Comparison of ENCODE assay signal across 10 mouse cellular contexts in genomic region chr2:165397502-165398163, GRCm38 (mm10). TPM values are rescaled to one million over a fixed set of nuclear protein-coding genes. Genes with fewer than 3 reads are reported as not detected.
DNase-seq lines count a peak whose midpoint lies in the region; ATAC-seq lines count a peak whose summit lies in the region.
"Had no signal": no experiment of that assay in that cellular context is flagged by ENCODE, and none has a peak within 500 bp of the region (broad histone marks: within the 10 kb centered on the region; RNA-seq: fewer than 3 reads in every experiment).

No protein-coding gene starts in this region.

- H3K9ac ChIP-seq in lung, embryonic 16.5 days (ENCODE audit: low read length), result no peak overlapping the region; the same call in 1 of the 2 replicates
- no peak overlapping the region for H3K9ac ChIP-seq in kidney, embryonic 14.5 days (ENCODE audit: low read depth, low read length)

- no peak overlapping the region for H3K4me3 ChIP-seq in lung, embryonic 16.5 days (ENCODE audit: low read length)
- H3K4me3 ChIP-seq in kidney, embryonic 14.5 days (ENCODE audit: low read length), result no peak overlapping the region

- peaks cover 7% of the 10 kb centered on the region; the same call in 1 of the 2 replicates for H3K4me1 ChIP-seq in lung, embryonic 16.5 days (replicated peaks; ENCODE audit: control insufficient read depth, insufficient read depth, low read length)
- H3K4me1 ChIP-seq in kidney, embryonic 14.5 days (ENCODE audit: control insufficient read depth, insufficient read depth, low read length), result 0 out of 2 replicates have a peak, but pooled peaks cover 4% of the 10 kb centered on the region

- DNase-seq in ovary, postnatal 36 days (ENCODE audit: low spot score), result peak; percentile 39
- DNase-seq in ovary, postnatal 14 days (ENCODE audit: low spot score), result no peak
- DNase-seq in gastrocnemius, postnatal 10 days, result peak; percentile 59
- DNase-seq in urinary bladder, postnatal 14 days (ENCODE audit: low spot score), result no peak
- no peak for DNase-seq in frontal cortex, adult 2 months (ENCODE audit: extremely low spot score in 1 of 2, low spot score in 1 of 2)
- no peak for DNase-seq in right cerebral cortex, adult 18-20 months

- H3K27me3 ChIP-seq in lung, embryonic 16.5 days (ENCODE audit: control insufficient read depth, insufficient read depth, low read depth, low read length), result no peaks in the 10 kb centered on the region
- no peaks in the 10 kb centered on the region for H3K27me3 ChIP-seq in kidney, embryonic 14.5 days (ENCODE audit: control insufficient read depth, insufficient read depth, low read length)

- no peak overlapping the region for H3K4me2 ChIP-seq in lung, embryonic 16.5 days (ENCODE audit: low read depth, low read length)
- H3K4me2 ChIP-seq in kidney, embryonic 14.5 days (replicated peaks; ENCODE audit: low read depth, low read length), result no peak overlapping the region

- H3K27ac ChIP-seq in lung, embryonic 16.5 days (ENCODE audit: low read length), result no peak overlapping the region
- no peak overlapping the region for H3K27ac ChIP-seq in kidney, embryonic 14.5 days (ENCODE audit: low read depth, low read length)

- no peaks in the 10 kb centered on the region for H3K9me3 ChIP-seq in lung, embryonic 16.5 days (ENCODE audit: control insufficient read depth, low read length)
- H3K9me3 ChIP-seq in kidney, embryonic 14.5 days (ENCODE audit: control insufficient read depth, low read length), result no peaks in the 10 kb centered on the region

- H3K36me3 ChIP-seq in lung, embryonic 16.5 days (ENCODE audit: control insufficient read depth, insufficient read depth, low read length), result no peaks in the 10 kb centered on the region
- H3K36me3 ChIP-seq in kidney, embryonic 14.5 days (ENCODE audit: control insufficient read depth, insufficient read depth, low read length), result no peaks in the 10 kb centered on the region

- ATAC-seq in lung, embryonic 16.5 days (ENCODE audit: low read depth), result 0 out of 2 replicates have a peak, but pooled peaks have one; percentile 45
- ATAC-seq in kidney, embryonic 14.5 days (ENCODE audit: low FRiP score, low TSS enrichment), result no peak

- WGBS in lung, embryonic 16.5 days, result 65% methylated on average over 23 of the region's 23 CpGs
- WGBS in kidney, embryonic 14.5 days, result 70% methylated on average over 23 of the region's 23 CpGs

RNA-seq across cellular contexts. Expression of gene Ocstamp, which starts 2.6 kb away (rescaled TPM):
- 1 to 10 TPM in 1 of 2 experiments, under 1 TPM in 1; 0.14 to 1.3 TPM for total RNA-seq in gastrocnemius, postnatal 10 days (2021)
- polyA plus RNA-seq in lung, embryonic 16.5 days (2015; fragmentation: Nextera tagmentation; extraction: Ambion mirVana), result 0.18 TPM in 1 of 2 replicates, not detected in the other
- 0.02 TPM in 2 replicates for polyA plus RNA-seq in frontal cortex, adult 2 months (2012; rRNA removed)
- polyA plus RNA-seq in kidney, embryonic 14.5 days (2014; fragmentation: Nextera tagmentation; extraction: Ambion mirVana), result 0.07 and 0.09 TPM in 2 replicates
- total RNA-seq: left cerebral cortex, postnatal 10 days had no signal

RNA-seq across cellular contexts. Expression of gene Zfp334, which starts 9.6 kb away (rescaled TPM):
- 1 to 10 TPM; 2.8 to 3.9 TPM for total RNA-seq in gastrocnemius, postnatal 10 days (2021)
- 5.9 and 6.6 TPM in 2 replicates for polyA plus RNA-seq in lung, embryonic 16.5 days (2015; fragmentation: Nextera tagmentation; extraction: Ambion mirVana)
- polyA plus RNA-seq in frontal cortex, adult 2 months (2012; rRNA removed), result 9.7 and 10.1 TPM in 2 replicates
- polyA plus RNA-seq in kidney, embryonic 14.5 days (2014; fragmentation: Nextera tagmentation; extraction: Ambion mirVana), result 7.9 and 13.9 TPM in 2 replicates

RNA-seq across cellular contexts. Expression of gene Zfp663, which starts 29.1 kb away (rescaled TPM):
- under 1 TPM in 1 of 2 experiments, not detected in 1; 0.23 TPM for total RNA-seq in gastrocnemius, postnatal 10 days (2021)
- polyA plus RNA-seq in lung, embryonic 16.5 days (2015; fragmentation: Nextera tagmentation; extraction: Ambion mirVana), result 1.1 and 1.9 TPM in 2 replicates
- 0.46 and 0.59 TPM in 2 replicates for polyA plus RNA-seq in frontal cortex, adult 2 months (2012; rRNA removed)
- polyA plus RNA-seq in kidney, embryonic 14.5 days (2014; fragmentation: Nextera tagmentation; extraction: Ambion mirVana), result 0.67 and 0.88 TPM in 2 replicates
- polyA plus RNA-seq: gonadal fat pad, adult 2 months had no signal

Comparison
In these comparisons a context has a peak if more than half of its experiments do, and no peak if none do; other contexts are left out.
1. DNase-seq: peak in ovary, postnatal 36 days (single experiment) and gastrocnemius, postnatal 10 days (single experiment); none in ovary, postnatal 14 days (single experiment), urinary bladder, postnatal 14 days (single experiment), frontal cortex, adult 2 months (0 of 2) and right cerebral cortex, adult 18-20 months (single experiment).